Mouse (Mus musculus) midbrain, embryonic 12.5 days (tissue): ENCODE data around the gene Dmac2. TPM values are rescaled to one million over a fixed set of nuclear protein-coding genes. Genes with fewer than 3 reads are reported as not detected.

Experiments used
- ATAC-seq: fragments of 200-750 bp; cut with Nextera tagmentation; 2 replicates; pipeline ENCODE4 v1.8.0; 2017; ENCODE audit warnings: low read depth, moderate TSS enrichment, moderate library complexity; ENCODE audit not compliant: low FRiP score
- H3K27ac ChIP-seq: fragments of 300-500 bp; sonication (generic); replicated peaks from 2 replicates; pipeline ENCODE4 v1.5.1; 2016; ENCODE audit warnings: mild to moderate bottlenecking
- H3K27me3 ChIP-seq: fragments of 300-500 bp; sonication (generic); 2 replicates; pipeline ENCODE4 v1.6.1; 2016; ENCODE audit warnings: mild to moderate bottlenecking
- H3K36me3 ChIP-seq: fragments of 300-500 bp; sonication (generic); 2 replicates; pipeline ENCODE4 v1.6.1; 2016
- H3K4me1 ChIP-seq: fragments of 300-500 bp; sonication (generic); 2 replicates; pipeline ENCODE4 v1.6.1; 2016
- H3K4me2 ChIP-seq: fragments of 300-500 bp; sonication (generic); replicated peaks from 2 replicates; pipeline ENCODE4 v1.6.1; 2016; ENCODE audit warnings: mild to moderate bottlenecking, moderate library complexity
- H3K4me3 ChIP-seq: fragments of 300-500 bp; sonication (generic); 2 replicates; pipeline ENCODE4 v1.5.1; 2016; ENCODE audit warnings: mild to moderate bottlenecking
- H3K9ac ChIP-seq: fragments of 300-500 bp; sonication (generic); replicated peaks from 2 replicates; pipeline ENCODE4 v1.6.1; 2016; ENCODE audit warnings: mild to moderate bottlenecking, moderate library complexity
- H3K9me3 ChIP-seq: fragments of 300-500 bp; sonication (generic); 2 replicates; pipeline ENCODE4 v1.6.1; 2016; ENCODE audit warnings: mild to moderate bottlenecking
- WGBS: fragments of 180-500 bp; shearing (Covaris S2); methylation state at CpG from one replicate; pipeline ENCODE4 v1.1.7; 2016; 5-methylcytosine and 5-hydroxymethylcytosine counted together
- polyA plus RNA-seq: library from polyadenylated mRNA; unstranded; fragments of >200 nt; fragmentation: Nextera tagmentation; extraction: Ambion mirVana; gene quantifications from 2 replicates; pipeline ENCODE4 v1.2.1, GENCODE M21; 2016

Dmac2 gene
- polyA plus RNA-seq, 1 experiment from 2014 or later: 26.5 TPM

DNA sequence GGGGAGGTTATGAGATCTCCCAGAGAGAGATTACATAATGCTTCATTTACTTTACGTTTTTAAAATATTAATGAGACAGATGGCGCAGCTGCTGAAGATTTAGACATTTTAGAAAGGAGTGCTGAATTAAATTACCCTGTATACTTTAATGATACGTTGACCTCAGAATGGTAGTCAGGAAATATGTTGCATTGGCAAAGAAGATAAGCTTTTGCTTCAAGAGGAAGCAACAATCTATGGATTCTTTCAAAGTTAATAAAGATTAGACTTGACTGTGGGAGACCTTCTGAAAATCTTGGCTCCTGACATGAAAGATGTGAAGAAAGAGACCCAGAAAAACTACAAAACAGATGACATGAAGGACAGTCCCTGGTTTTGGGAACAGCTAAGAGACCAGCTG lies 25.4 kb upstream of the Dmac2 start:
- Histone ChIP-seq H3K9ac (no peak overlapping the region), H3K4me1 (no peaks in the 10 kb centered on the region), H3K27ac (no peak overlapping the region), H3K36me3 (no peaks in the 10 kb centered on the region), H3K4me2 (no peak overlapping the region), H3K4me3 (no peak overlapping the region), H3K27me3 (no peaks in the 10 kb centered on the region), H3K9me3 (no peaks in the 10 kb centered on the region)
- no peak for ATAC-seq
- 82% methylated on average over 3 of the region's 3 CpGs for WGBS

DNA sequence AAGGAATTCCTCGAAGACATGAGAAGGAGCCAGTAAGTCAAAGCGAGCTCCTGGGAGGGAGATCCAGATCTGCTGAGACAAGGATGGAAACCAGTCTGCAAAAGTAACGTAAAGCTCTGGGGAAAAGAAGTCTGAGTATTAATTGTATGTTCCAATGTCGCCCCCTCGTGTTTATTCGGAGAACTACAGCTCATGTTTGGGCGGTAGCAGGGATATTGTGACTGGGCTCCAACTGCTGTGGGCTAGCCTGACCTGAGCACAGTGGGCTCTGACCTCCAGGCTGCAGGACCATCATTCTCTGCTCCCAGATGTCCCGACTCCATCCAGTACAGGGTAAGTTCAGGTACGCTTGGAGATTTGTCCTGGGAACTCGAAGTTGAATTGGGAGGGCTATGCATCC lies 19.6 kb upstream of the Dmac2 start:
- Histone ChIP-seq H3K27me3 (no peaks in the 10 kb centered on the region; the same call in 1 of the 2 replicates), H3K9ac (no peak overlapping the region), H3K9me3 (no peaks in the 10 kb centered on the region), H3K4me1 (no peaks in the 10 kb centered on the region), H3K4me3 (no peak overlapping the region), H3K27ac (no peak overlapping the region), H3K36me3 (no peaks in the 10 kb centered on the region), H3K4me2 (no peak overlapping the region)
- ATAC-seq: no peak
- 13% methylated on average over 10 of the region's 10 CpGs for WGBS

DNA sequence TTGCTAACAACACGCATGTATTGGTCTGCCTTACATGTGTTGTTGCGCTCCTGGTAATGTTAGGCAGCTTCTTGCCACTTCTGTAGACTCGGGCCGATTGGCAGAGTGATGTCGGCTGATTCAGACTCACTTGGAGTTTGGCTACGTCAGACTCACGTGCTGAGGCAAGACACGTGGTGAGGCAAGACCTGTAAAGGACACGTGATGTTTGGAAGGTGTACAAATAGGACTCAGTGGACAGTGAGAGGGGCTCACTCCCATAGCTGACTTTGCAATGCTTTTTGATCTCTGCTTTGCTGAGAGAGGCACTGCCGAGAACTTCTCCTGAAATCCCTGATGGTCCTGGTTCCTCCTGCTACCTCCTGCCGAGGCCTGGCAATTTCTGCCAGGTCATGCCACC lies 18.5 kb upstream of the Dmac2 start:
- no peak overlapping the region for H3K27ac ChIP-seq
- no peak for ATAC-seq
- no peak overlapping the region for H3K4me3 ChIP-seq
- no peaks in the 10 kb centered on the region; the same call in 1 of the 2 replicates for H3K27me3 ChIP-seq
- no peaks in the 10 kb centered on the region for H3K4me1 ChIP-seq
- WGBS: 87% methylated on average over 11 of the region's 11 CpGs
- H3K4me2 ChIP-seq: no peak overlapping the region
- no peaks in the 10 kb centered on the region for H3K9me3 ChIP-seq
- H3K9ac ChIP-seq: no peak overlapping the region
- H3K36me3 ChIP-seq: no peaks in the 10 kb centered on the region

DNA sequence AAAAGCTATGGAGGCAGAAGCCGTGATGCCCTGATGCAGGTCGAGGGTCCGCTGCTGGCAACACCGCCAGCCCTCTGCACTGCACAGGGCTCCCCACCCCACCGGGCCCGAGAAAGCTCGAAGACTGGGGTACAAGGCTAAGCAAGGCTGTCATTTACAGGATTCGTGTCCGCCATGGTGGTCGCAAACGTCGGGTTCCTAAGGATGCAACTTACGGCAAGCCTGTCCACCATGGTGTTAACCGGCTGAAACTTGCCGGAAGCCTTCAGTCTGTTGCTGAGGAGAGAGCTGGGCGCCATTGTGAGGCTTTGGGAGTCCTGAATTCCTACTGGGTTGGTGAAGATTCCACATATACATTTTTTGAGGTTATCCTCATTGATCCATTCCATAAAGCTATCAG lies 17.9 kb upstream of the Dmac2 start:
- Histone ChIP-seq H3K9ac (no peak overlapping the region), H3K9me3 (no peaks in the 10 kb centered on the region), H3K4me2 (no peak overlapping the region), H3K27ac (no peak overlapping the region), H3K36me3 (no peaks in the 10 kb centered on the region), H3K27me3 (no peaks in the 10 kb centered on the region; the same call in 1 of the 2 replicates), H3K4me1 (no peaks in the 10 kb centered on the region), H3K4me3 (no peak overlapping the region)
- ATAC-seq: no peak
- WGBS: 87% methylated on average over 16 of the region's 16 CpGs

DNA sequence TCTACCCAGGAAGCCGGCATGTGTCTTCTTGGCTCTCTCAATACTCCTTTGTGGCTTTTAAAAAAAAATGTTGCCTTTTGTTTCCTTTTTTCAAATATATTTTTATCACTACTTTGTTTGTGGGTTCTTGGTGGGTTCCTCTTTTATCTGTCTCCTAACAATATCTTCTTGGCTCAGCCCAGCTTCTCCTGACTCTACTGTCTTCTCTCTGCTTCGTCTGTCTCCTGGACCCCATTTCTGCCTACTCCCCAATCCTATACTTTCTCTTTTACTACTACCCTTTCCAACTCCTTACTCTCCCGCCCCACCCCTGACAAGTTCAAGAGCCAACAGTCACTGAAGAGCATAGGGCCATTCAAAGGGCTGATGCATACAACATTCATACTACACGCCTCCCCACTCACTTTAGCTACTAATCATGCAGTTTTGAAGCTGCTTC lies 12.6 kb upstream of the Dmac2 start:
- H3K4me2 ChIP-seq: no peak overlapping the region
- H3K9ac ChIP-seq: no peak overlapping the region
- H3K9me3 ChIP-seq: no peaks in the 10 kb centered on the region
- WGBS: 81% methylated on average over 4 of the region's 4 CpGs
- no peaks in the 10 kb centered on the region for H3K4me1 ChIP-seq
- 0 out of 2 replicates have a peak, but pooled peaks cover 4% of the 10 kb centered on the region for H3K27me3 ChIP-seq
- no peak overlapping the region for H3K27ac ChIP-seq
- no peak for ATAC-seq
- H3K4me3 ChIP-seq: no peak overlapping the region
- no peaks in the 10 kb centered on the region for H3K36me3 ChIP-seq

DNA sequence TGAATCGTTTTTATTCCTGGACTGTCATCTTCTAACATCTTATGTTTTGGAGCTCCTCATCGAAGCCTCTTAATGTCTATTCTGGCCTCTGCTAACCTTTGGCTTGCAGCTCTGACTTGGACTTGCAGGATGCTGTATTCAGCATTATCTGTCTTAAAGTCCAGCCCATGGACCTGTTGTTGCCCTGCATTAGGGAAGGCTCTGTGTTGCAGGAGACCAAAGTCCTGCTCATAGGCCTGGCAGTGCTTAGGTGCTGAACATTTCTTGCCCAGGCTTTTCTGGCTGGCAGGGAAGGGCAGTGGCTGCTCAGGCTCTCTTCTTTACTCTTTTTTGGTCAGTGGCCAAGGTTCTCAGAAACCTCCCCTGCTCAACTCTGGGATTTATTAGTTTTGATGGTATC lies 12.0 kb upstream of the Dmac2 start:
- H3K4me3 ChIP-seq: no peak overlapping the region

DNA sequence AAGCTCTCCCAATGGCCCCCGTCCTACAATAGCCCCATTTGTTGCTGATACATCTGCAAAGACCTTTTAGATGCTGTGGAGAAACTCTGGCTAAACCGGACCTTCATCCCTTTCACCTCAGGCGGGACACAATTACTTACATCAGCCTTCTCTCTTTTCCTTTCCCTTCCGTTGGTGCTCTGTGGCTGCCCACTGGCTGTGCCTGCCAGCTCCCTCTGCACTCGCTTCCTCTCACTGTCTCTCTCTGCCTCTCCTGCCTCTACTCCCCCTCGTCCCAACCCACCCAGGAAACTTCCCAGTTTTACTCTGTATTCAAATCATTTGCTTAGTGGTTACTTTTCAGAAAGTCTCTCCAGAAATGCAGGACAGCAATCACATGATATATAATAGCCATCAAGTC lies 9.2 kb upstream of the Dmac2 start:
- ATAC-seq: no peak

More for the DNA sequence above, 12.0 kb upstream of the Dmac2 start:
- H3K4me1 ChIP-seq: no peaks in the 10 kb centered on the region
- H3K9me3 ChIP-seq: no peaks in the 10 kb centered on the region
- ATAC-seq: no peak
- H3K4me2 ChIP-seq: no peak overlapping the region
- H3K36me3 ChIP-seq: no peaks in the 10 kb centered on the region
- H3K27me3 ChIP-seq: 0 out of 2 replicates have a peak, but pooled peaks cover 4% of the 10 kb centered on the region
- H3K9ac ChIP-seq: no peak overlapping the region
- no peak overlapping the region for H3K27ac ChIP-seq
- WGBS: 81% methylated on average over 2 of the region's 2 CpGs

DNA sequence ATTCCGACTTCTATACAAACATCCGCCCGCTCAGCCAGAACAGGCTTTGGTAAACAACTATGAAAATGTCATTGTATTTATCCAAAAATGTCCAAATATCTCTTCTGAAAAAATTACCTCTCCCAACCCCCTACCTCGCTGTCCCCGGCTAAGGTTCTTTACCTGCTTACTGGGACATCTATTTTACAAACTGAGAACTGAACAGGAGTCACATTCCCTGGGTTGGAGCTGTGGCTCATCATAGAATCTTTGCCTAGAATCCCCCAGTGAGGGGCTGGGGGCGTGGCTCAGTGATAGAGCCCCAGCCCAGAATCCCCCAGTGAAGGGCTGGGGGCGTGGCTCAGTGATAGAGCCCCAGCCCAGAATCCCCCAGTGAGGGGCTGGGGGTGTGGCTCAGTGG lies 7.7 kb upstream of the Dmac2 start:
- Histone ChIP-seq H3K4me1 (no peaks in the 10 kb centered on the region), H3K36me3 (no peaks in the 10 kb centered on the region), H3K27ac (no peak overlapping the region), H3K4me3 (no peak overlapping the region), H3K4me2 (no peak overlapping the region), H3K9me3 (no peaks in the 10 kb centered on the region), H3K27me3 (0 out of 2 replicates have a peak, but pooled peaks cover 4% of the 10 kb centered on the region), H3K9ac (no peak overlapping the region)
- no peak for ATAC-seq
- 38% methylated on average over 7 of the region's 7 CpGs for WGBS

More for the DNA sequence above, 9.2 kb upstream of the Dmac2 start:
- no peak overlapping the region for H3K4me3 ChIP-seq
- H3K4me1 ChIP-seq: no peaks in the 10 kb centered on the region
- H3K4me2 ChIP-seq: no peak overlapping the region
- no peak overlapping the region for H3K9ac ChIP-seq
- H3K27ac ChIP-seq: no peak overlapping the region
- 0 out of 2 replicates have a peak, but pooled peaks cover 4% of the 10 kb centered on the region for H3K27me3 ChIP-seq
- H3K36me3 ChIP-seq: no peaks in the 10 kb centered on the region
- H3K9me3 ChIP-seq: no peaks in the 10 kb centered on the region
- WGBS: 41% methylated on average over 6 of the region's 6 CpGs

DNA sequence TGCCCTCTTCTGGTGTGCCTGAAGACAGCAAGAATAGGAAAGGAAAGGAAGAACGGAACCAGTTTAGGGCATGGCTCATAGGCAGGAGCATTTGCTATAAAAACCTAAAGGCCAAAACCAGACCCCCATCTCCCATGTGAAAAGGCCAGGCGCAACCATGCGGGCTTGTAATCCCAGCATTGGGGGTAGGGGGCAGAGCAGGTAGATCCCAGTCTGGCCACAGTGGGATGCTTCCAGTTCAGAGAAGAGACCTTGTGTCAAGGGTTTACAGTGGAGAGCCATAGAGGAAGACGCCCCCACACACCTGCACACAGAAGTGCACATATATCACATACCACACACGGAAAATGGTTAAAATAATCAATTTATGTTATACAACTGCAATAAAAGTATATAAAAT lies 5.1 kb upstream of the Dmac2 start:
- Histone ChIP-seq H3K36me3 (no peaks in the 10 kb centered on the region), H3K9ac (no peak overlapping the region), H3K4me1 (no peaks in the 10 kb centered on the region), H3K27me3 (peaks cover 10% of the 10 kb centered on the region), H3K4me3 (no peak overlapping the region), H3K27ac (no peak overlapping the region), H3K9me3 (no peaks in the 10 kb centered on the region), H3K4me2 (no peak overlapping the region)
- no peak for ATAC-seq
- 92% methylated on average over 5 of the region's 5 CpGs for WGBS

DNA sequence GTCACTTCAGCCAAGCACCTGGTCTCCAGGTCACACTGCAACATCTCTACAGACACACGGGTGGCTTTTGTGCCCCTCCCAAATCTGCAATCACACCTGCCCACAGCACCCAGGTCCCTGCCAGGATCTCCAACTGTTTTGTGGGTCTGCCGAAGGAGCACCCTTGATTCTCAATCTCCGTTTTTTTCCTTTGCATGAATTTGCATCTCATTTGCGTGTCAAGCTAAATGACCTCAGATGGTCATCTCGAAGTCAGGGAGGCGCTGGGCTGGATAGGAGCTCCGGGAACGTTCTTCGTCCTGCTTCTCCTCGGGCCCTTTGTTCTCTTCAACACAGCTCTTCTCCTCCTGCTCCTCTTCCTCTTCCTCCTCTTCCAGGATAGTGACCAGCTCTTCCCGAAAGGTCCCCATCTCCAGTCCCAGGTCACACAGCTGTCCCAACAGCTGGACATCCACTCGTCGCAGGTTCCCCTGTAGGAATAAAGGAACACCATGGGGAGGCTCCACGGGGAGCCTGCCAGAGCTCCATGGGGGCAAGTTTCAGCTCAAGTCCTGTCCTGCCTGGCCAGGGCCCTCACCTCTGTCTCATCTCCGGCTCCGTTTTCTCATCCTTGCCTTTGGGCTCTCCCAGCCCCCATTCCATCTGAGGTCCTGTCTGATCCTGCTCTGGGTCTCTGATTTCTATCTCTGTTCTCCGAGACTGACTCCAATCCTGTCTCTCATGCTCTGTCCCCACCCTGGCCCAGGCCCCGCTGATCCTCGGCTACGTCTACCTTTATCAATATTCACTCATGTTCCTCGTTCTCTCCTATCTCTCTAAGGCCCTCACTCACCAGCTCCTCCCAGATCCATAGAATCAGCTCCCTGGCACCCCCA lies 4.1 kb upstream of the Dmac2 start:
- WGBS: 71% methylated on average over 21 of the region's 21 CpGs
- H3K4me3 ChIP-seq: no peak overlapping the region
- no peak overlapping the region for H3K4me2 ChIP-seq
- no peak overlapping the region for H3K9ac ChIP-seq
- H3K27me3 ChIP-seq: peaks cover 10% of the 10 kb centered on the region
- no peak overlapping the region for H3K27ac ChIP-seq
- no peaks in the 10 kb centered on the region for H3K36me3 ChIP-seq
- H3K9me3 ChIP-seq: no peaks in the 10 kb centered on the region
- ATAC-seq: no peak
- H3K4me1 ChIP-seq: no peaks in the 10 kb centered on the region

DNA sequence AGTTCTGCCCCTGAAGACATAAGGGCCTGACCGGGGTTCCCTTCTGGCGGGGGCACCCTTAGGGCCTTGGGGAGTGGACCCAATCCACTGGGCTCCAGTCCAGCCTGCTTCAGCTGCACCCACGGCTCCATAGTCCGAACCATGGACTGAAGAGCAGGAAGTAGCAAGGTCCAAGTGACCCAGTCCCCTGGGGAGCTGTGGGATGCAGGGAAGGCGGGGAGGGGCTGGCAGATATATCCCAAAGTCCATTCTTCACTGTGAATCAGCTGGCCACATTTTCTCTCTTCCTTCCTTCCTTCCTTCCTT lies 3.6 kb upstream of the Dmac2 start, which contains the start of gene Erich4:
Gene Erich4, minus strand, starts transcription at position 187 of the 306 bp plus-strand sequence.
- Histone ChIP-seq H3K9ac (no peak within 1 kb of the TSS), H3K4me1 (no peaks in the 10 kb centered on the region), H3K4me3 (no peak within 1 kb of the TSS), H3K9me3 (no peaks in the 10 kb centered on the region), H3K27ac (no peak within 1 kb of the TSS), H3K27me3 (peaks cover 10% of the 10 kb centered on the region), H3K4me2 (no peak within 1 kb of the TSS), H3K36me3 (no peaks in the 10 kb centered on the region)
- no peak for ATAC-seq
- 79% methylated on average over 5 of the region's 5 CpGs for WGBS

DNA sequence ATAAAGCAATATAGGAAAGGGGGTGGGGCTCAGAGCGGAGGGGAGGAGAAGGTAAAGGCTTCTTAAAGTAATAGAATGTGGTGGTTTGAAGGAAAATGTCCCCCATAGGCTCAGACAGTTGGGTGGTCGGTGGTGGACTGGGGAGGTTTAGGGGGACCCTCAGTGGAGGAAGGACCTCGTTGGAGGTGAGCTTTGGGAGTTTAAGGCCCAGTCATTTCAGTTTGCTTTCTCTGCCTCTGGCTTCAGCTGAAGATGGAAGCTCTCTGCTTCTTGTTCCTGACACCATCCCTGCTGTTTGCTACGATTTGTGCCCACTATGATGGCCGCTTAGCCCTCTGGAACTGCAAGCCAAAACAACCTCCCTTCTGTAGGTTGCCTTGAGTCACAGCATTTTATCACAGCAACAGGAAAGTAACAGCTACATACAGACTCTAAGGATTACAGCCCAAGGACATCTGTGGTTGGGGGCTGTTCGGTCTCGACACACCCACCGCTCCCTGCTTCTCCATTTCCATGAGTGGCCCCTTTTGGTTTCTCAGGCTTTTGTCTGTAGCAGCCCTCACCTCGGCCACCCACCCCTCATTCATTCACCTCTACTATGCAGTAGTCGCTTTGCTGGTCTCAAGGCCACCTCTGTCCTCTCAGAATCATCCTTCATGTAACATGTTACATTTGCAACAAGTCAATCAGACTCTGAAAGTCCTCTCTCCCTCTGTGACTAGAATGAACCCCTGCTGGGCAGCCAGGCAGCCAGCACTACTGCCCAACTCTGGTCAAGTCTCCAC lies 1.6 kb upstream of the Dmac2 start:
- no peaks in the 10 kb centered on the region for H3K36me3 ChIP-seq
- no peaks in the 10 kb centered on the region for H3K9me3 ChIP-seq
- no peak overlapping the region for H3K27ac ChIP-seq
- H3K4me1 ChIP-seq: no peaks in the 10 kb centered on the region
- 86% methylated on average over 10 of the region's 10 CpGs for WGBS
- no peak overlapping the region for H3K9ac ChIP-seq
- no peak overlapping the region for H3K4me3 ChIP-seq
- H3K4me2 ChIP-seq: no peak overlapping the region
- no peak for ATAC-seq
- peaks cover 6% of the 10 kb centered on the region for H3K27me3 ChIP-seq
